Mouse (Mus musculus) skeletal muscle tissue, adult 2 months (tissue): ENCODE data around the gene Lpp.
A peak's percentile ranks its signal among the peaks of the same experiment; 100 is the strongest.

ENCODE experiments used
- DNase-seq: peaks from one replicate; pipeline ENCODE4 v3.0.0-alpha.2; 2012; ENCODE audit warnings: low read depth, low spot score

Lpp gene

DNA sequence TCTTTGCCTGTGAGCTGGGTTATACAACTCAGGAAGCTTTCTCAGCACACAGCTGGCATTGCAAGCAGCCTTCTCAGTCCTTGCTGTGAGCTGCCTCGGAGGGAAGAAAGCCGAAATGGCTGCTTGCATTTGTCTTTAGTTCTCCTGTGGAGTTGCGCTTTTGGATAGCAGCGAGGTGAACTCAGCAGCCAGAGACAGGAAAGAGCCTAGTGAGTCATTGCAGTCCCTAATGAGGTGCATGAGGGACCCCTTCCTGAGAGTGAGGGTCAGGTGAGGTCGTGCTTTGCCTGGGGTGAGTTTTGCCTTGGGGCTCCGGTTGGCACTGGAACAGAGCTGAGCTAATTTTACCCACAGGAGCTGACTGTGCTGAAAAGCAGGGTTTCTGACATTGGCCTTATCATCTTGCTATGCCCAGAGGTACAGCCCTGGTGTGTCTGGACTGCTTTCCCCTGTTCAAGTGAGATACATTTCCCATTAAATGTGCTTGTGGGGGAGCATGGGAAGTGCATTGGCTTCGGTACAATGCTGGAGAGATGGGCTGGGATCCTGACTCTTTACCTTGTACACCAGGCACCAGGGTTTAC, 41.3 kb downstream of the Lpp start:
- DNase-seq, result peak; percentile 55

DNA sequence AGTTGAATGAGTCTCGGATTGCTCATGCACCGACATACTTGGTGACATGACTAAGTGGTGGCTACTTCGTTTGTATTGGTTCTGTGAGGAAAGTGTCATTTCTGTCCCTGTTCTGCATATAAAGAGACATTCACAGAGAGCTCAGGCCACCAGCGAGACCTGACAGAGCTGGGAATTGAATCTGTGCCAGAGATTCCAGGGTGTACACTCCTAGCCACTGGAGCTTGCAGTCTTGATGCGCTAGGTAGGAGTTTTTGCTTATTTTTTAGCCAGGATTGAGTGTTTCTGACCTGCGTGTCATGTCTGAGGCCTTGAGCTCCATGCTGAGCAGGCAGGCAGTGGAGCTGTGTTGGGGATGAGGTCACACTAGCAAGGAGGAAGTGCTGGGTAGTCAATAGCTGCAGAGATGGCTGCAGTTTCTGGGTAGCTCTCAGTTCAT, 41.8 kb downstream of the Lpp start:
- peak; percentile 46 for DNase-seq

DNA sequence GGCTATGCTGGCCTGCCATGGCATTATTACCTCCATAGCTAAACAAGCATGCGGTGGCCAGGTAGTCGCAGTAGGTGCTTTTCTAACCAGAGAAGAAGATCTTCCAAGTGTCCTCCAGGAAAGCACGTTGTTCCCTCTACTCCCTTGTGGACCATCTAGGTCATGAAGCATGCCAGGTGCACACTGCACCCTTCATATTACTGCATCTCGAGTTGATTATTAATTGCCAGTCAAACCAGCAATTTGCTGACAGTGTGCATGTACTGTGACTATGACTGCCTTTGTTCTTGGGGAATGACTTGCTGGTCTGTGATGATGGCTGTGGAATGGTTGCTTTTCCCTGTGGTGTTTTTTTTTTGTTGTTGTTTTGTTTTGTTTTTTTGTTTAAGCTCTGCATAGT, 45.1 kb downstream of the Lpp start:
- DNase-seq, result no peak

DNA sequence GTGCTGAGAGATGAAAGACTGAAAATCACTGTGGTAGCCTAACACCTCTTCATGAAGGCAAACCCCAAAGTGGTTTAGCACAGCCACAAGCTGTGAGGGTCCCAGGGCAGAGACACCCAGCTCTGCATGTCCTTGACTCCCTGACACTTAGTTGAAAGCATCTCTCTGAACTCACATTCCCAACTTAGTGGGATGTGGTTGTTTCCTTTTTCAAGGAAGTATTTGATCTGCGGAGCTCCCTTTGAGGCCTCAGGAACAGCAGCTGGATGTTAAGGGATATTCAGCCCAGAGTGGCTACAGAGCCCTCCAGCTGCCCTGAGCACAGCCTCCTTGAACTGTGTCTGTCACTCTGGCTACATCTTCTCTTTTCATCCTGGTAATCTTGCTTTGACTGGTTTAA, 48.0 kb downstream of the Lpp start:
- DNase-seq, result no peak

DNA sequence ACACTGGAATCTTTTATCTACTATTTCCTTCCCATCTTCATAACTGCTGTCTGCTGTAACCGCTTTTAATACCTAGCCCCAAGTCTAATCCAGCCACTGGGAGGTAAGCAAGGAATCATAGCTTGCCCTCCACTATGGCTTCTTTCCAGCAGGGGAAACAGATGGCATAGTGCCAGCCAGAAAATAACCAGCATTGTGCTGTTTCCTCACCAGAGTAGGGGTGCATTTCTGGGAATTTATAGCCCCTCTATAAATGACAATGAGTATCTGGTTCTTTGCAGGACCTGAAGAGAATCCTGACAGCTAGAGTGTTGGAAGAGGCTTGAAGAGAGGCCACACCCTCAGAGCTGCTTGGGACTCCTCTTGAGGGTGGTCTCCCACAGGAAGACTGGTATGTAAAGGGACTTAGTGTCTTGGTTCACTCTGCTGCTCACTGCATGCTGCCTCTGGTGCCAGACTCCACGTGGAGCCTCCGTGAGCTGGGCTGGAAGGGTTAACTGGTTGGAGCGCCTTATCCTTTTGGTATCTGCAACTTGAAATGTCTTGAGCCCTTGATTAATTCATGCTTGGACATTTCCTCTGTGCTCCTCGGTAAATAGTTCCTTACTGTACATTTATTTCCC, 49.3 kb downstream of the Lpp start:
- DNase-seq, result no peak

DNA sequence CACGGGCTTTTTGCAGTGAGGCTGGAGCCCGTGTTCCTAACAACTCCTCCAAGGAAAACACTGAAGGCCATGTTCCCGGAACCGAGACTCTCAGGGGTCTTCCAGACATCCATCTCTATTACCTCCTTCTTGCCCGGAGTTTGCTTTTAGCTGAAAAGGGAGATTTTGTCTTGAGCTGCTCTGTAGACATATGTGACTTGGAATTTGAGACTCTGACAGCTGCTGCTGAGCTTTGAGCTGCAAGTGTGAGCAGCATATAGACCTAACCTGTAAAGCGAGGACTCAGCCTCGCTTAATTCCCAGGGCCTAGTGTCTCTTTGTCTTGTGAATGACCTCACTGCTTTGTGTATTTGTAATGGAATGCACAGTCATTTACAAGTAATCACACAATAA, 49.8 kb downstream of the Lpp start:
- no peak for DNase-seq

DNA sequence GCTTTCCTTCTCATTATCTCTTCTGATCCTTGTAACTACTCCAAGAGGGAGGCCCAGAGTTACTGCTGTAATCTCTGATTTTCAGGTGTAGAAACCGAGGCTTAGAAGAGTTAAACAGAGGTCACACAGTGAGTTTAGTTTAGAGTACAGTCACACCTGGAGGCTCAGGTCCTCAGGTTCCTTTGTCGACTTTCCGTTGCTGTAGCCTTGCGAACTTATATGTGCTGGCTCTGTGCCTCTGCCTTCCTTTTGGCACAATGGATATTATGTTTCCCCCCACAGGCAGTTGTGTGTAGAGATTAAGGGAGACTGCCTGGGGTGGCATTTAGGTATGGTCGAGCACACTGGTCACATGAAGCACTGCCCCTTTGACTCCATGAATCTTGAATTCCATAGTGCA, 50.2 kb downstream of the Lpp start:
- no peak for DNase-seq

DNA sequence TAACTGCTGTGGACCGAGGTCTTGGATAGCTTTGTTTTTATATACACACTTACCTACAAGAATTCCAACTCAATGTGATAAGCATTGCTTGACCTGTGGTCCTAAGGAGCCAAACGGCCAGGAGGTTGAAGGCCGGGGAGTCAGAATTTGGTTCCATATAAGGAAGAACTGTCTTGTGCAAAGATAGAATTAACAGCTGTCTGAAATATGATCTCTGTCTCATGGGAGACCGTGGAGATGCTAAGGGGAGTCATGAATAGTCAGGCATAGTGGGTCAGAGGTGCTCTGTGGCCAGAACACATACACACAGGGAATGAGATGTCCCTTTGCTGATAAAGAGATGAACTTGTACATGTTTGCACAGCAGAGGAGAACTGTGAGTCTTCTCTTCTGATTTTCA, 51.5 kb downstream of the Lpp start:
- DNase-seq, result peak; percentile 72

DNA sequence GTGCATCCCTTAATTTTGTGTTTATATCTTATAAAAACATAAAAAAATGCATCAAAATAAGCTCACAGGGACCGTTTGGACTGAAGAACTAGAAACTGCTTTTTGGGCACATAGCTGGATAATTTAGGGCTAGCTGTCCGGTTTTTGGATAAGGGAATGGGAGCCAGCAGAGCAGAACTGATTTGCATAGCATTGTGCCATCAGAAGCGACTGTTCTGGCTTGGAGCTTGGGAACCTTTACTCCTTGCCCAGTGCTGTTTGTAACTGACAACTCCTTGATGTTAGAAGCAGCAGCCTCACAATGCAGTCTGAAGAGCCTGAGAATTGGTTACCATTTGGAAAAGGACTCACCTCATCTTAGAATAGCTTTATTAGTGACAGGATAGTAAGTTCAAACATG, 52.2 kb downstream of the Lpp start:
- DNase-seq, result no peak

DNA sequence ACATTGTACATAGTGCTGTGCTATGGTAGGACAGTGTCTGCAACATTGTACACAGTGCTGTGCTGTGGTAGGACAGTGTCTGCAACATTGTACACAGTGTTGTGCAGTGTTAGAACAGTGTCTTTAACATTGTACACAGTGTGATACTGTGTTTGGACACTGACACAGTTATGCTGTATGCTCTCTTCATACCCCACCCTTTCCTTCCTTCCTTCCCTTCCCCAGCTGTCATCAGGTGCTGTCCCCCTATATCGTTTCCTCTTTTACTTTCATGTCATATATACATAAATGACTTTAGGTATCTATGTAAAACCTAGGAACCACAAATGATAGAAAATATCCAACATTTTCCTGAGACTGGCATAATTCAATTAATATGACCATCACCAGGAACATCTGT, 53.1 kb downstream of the Lpp start:
- DNase-seq, result no peak

DNA sequence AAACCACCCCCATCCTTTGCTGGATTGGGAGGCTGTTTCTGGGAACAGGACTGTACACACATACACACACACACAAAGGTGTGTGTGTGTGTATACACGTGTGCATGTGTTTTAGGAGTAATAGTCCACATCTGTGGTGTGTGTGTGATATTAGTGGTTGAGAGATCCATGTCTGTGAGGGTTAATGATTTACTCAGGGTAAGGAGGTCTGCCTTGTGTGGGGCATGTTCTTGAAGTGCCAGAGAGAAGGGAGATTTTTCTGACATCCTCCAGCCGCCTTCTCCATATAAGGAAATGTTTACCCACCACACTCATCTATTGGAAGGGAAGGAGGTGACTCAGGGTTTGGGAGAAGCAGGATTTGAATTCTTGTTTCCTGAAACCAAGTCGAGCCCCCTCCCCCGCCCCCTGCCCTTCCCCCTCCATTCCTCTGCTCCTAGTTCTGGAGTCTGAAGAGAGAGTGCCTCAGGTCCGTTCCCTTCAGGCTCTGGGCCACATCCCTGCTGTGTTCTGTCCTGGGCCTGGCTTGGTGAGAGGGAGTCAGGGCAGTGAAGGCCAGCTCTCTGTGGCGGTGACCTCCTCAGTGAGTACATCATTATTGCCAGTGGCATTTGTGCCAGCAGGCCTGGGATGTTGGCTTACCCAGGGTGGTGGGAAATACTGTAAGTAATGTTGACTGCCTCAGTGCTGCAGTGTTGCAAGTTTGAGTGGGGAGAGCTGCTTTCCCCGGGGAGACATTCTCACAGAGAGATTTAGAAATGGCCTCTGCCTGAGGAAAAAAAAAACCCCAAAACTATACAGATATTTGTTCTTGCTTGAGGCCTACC, 54.6 kb downstream of the Lpp start:
- DNase-seq, result no peak

DNA sequence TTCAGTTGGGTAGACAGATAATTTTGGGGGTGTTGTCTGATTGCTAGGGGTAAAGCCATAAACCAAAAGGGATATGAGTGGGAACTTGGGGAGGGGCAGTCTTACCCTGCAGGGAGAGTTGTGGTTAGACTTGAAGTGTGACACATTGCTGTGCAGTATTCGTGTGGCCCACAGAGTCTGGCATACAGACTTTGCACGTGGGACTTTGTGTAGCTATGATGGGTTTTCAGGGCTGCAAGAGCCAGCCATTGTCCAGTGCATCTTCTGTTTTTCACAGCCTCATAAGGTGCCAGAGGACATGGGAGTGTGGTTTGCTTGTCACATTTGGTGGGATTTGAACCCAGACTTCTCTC, 55.2 kb downstream of the Lpp start:
- no peak for DNase-seq

DNA sequence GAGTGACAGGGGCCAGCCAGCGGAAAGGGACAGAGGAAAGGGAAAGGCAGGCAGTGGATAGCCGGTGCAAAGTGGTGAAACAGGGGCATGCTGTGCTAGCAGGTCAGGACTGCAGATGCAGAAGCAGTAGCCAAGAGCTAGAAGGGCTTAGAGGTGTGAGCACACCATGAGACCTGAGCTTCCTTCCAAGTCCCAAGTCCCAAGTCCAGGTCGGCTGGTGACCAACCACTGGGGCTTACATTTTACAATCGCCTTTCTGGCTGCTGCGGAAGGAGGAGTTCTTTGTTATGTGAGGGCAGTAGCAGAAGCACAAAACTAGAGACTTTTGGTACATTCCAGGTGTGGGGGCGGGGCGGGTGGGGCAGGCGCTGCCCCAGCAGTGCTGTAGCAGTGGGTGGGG, 56.5 kb downstream of the Lpp start:
- DNase-seq, result peak; percentile 73

DNA sequence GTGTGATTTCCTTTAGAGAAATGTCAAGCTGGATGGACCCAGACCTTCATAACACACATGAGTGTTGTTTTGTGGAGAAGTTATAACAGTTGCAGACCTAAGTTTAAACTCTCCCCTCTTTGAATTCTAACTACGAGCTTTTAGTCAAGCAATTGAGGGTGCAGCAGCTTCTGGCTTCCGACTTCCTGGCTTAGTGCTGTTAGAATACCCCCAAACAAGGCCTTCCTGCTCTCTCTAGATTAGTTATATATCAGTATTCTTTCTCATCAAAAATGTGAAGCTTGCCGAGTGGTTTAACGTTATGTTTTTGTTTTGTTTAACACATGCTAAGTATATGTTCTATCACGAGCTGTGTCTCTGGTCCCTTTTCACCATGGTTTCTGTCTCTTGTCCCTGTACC, 56.9 kb downstream of the Lpp start:
- no peak for DNase-seq

DNA sequence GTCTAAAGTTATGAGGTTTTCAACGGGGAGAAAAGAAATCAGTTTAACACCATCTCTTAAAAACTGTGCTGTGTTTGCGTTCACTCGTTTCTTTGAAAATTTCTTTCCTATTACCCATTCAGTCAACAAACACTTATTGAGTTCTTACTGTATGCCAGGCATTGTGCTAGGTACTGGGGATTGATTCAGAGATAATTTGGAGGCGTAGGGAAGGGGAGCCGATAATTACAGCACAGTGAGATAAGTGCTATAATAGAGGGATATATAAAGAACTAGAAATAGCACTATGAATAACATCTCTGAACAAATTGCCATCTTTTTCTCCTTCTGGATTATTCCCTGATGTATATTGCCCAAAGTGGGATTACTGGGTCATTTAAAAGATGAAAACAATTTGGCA, 57.8 kb downstream of the Lpp start:
- DNase-seq, result no peak

DNA sequence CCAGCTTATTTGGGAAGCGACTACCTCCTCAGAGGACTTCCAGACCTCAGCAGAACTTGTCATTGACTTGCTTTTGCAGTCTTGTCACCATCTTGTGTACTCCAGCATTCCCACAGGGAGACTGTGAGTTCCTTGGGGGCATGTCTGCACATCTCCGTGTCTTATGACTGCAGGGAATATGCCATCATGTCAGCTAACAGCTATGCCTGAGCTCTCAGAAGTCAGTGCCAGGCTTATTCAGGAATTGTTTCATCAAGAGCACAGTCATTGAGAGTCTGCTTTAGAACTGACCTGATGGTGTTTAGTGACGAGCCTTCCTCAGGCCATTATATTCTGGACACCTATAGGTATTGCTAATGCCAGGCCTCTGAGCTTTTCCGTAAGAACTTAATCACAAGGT, 60.2 kb downstream of the Lpp start:
- DNase-seq, result no peak

DNA sequence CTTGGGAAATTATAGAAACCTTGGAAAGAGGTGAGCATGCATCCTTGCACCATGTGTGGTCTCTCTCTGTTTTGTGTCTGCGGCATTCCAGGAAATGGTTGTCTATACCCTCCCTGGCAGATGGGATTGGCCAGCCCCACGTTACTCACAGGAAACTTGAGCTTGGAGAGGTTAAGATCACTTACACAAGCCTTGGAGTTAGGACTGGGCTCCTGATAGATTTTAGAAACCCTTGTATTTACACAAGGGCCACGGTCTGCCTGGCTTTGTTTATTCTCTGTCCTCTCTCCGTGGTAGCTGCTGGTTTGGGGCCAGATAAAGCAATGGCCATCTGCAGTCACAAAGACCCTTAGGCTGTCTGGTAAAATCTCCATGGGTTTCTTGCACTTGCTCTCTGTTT, 61.2 kb downstream of the Lpp start:
- DNase-seq, result no peak

DNA sequence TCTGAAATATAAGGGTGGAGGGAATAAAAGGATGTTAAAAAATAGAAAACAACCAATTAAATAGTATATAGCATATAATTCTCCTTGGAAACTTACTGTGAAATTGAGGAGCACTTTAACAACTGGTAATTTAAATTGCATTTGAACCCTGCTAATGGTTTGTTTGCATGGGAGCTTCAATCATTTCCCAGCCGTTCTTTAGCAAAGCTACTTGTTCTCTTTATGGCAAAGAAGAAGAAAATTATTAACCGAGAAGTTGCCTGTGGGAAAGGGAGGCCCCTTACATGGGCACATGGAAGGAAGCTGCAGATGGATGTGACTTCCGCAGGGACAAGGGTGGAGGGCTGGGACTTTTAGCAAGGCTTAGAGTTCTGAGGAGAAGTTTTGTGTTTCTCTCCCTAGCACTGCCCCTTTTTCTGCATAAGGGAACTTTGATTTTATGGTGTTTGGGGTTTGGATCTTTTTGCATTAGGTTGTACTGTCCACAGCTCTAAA, 62.1 kb downstream of the Lpp start:
- DNase-seq, result no peak

DNA sequence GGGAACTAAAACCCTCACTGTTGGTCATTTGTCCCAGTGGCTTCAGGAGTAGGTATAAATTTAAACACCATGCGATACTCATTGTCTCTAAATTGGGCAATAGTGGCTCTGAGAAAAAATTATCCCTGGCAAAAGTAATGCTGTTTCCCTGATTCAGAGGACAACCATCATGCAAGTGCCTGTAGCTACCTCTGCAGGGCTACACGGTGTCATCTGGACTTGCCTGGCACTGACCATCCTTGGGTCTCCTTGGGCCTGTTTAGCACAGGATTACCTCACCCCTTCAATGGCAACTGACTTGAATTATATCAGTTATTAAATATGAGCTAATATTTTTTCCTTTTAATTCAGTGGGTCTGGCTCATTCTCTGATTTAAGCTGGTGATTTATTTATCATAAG, 70.5 kb downstream of the Lpp start:
- no peak for DNase-seq

DNA sequence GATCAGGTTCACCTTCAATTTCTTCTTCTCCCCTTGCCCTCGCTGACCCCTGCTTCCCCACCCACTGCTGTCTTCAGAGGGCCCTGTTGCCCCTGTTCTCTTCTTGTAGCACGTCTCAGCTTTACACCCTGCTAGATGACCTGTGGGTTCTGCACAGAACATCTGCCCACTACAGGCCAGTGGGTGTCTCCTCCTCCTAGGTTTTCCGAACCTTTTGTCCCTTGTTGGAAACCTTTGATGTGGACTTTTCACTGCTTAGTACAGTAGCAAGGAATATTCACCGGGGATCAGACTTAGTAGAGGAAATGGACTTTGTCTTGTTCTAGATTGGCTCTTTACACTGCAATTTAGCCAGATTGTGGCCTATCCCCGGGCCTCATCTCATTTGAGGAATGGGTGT, 71.1 kb downstream of the Lpp start:
- no peak for DNase-seq

DNA sequence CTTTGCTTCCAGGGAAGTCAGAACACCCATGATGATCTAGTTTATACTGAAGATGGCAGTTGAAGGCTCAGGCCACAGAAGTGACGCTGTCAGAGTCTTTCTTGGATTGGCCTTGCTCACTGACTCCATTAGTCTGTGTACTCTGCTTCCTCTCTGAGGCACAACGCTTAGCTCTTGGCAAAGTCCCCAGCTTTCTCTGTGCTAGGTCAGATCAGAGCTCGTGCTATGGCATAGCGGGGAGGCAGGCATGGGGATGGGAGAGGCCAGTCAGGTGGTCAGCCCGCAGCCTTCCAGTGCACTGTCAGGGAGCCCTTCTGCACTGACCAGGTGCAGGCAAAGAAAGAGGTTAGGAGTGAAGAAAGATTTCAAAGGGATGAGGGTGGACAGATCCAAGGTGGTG, 72.3 kb downstream of the Lpp start:
- DNase-seq, result no peak

DNA sequence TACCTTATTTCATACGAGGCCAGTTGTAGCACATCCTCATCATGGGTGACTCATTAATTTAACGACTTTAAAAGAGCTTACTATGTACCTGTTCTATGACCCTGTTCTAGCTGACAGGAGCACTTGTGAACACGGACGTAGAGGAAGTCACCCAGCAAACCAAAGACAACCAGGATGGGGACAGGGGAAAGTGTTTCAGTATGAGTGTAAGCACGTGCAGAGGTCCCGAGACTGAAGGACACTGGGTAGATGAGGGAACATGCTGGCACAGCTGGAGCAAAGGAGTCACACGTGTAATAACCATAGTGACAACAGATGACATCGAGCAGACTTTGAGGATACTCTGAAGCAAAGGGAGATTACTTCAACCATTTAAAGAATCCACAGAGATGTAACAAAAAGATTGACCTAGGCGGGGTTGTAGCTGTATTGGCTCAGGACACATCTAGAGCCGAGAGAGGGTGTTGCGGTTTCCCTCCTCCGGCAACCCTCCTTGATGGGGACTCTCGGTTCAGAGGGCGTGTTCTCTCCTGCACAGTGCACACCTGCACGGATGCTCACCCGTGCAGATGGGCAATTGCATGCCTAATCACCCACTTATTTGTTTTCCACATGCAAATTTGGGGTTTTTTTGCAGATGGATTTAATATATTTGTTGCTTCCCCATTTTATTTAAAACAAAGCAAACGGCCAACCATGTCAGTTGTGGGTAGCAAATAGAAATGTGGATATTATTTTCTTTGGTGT, 74.4 kb downstream of the Lpp start:
- DNase-seq, result no peak
